Mouse (Mus musculus) midbrain, postnatal 0 days (tissue): ENCODE results near the gene Ube2l6. TPM values are rescaled to one million over a fixed set of nuclear protein-coding genes. Genes with fewer than 3 reads are reported as not detected.

ENCODE experiments used
- ATAC-seq: fragments of 200-750 bp; cut with Nextera tagmentation; 2 replicates; pipeline ENCODE4 v1.8.0; 2017; ENCODE audit warnings: moderate number of reproducible peaks, mild to moderate bottlenecking, moderate TSS enrichment, moderate library complexity; ENCODE audit not compliant: low FRiP score
- DNase-seq: peaks from one replicate; pipeline ENCODE4 v3.0.0-alpha.2; 2015; ENCODE audit warnings: low spot score
- H3K27ac ChIP-seq: fragments of 300-500 bp; sonication (generic); 2 replicates; pipeline ENCODE4 v1.5.1; 2014; ENCODE audit warnings: low read depth, mild to moderate bottlenecking, low read length, mixed read lengths
- H3K27me3 ChIP-seq: fragments of 300-500 bp; sonication (generic); 2 replicates; pipeline ENCODE4 v1.6.1; 2014; ENCODE audit warnings: low read length, control low read depth, mixed read lengths; ENCODE audit not compliant: insufficient read depth
- H3K36me3 ChIP-seq: fragments of 300-500 bp; sonication (generic); 2 replicates; pipeline ENCODE4 v1.6.1; 2014; ENCODE audit warnings: low read length, control low read depth, mixed read lengths; ENCODE audit not compliant: insufficient read depth
- H3K4me1 ChIP-seq: fragments of 300-500 bp; sonication (generic); 2 replicates; pipeline ENCODE4 v1.6.1; 2014; ENCODE audit warnings: mild to moderate bottlenecking, control low read depth, antibody characterized with exemption, low read length, mixed read lengths; ENCODE audit not compliant: insufficient read depth
- H3K4me2 ChIP-seq: fragments of 300-500 bp; sonication (generic); 2 replicates; pipeline ENCODE4 v1.6.1; 2014; ENCODE audit warnings: low read depth, mild to moderate bottlenecking, low read length, mixed read lengths; ENCODE audit not compliant: poor library complexity, severe bottlenecking
- H3K4me3 ChIP-seq: fragments of 300-500 bp; sonication (generic); 2 replicates; pipeline ENCODE4 v1.5.1; 2014; ENCODE audit warnings: low read depth, mild to moderate bottlenecking, low read length, moderate library complexity
- H3K9ac ChIP-seq: fragments of 300-500 bp; sonication (generic); replicated peaks from 2 replicates; pipeline ENCODE4 v1.6.1; 2014; ENCODE audit warnings: mild to moderate bottlenecking, low read length, moderate library complexity, mixed read lengths; ENCODE audit not compliant: poor library complexity, severe bottlenecking
- H3K9me3 ChIP-seq: fragments of 300-500 bp; sonication (generic); 2 replicates; pipeline ENCODE4 v1.6.1; 2016; ENCODE audit warnings: low read length, control low read depth
- CTCF ChIP-seq: IDR thresholded peaks from 2 replicates; pipeline ENCODE4 v1.5.1; 2016; ENCODE audit warnings: antibody characterized with exemption, mild to moderate bottlenecking
- WGBS: fragments of 180-500 bp; shearing (Covaris S2); extraction: QIAGEN DNeasy Blood & Tissue Kit; methylation state at CpG from one replicate; pipeline ENCODE4 v1.1.7; 2014; 5-methylcytosine and 5-hydroxymethylcytosine counted together
- polyA plus RNA-seq: library from polyadenylated mRNA; unstranded; fragments of >200 nt; fragmentation: Nextera tagmentation; extraction: Ambion mirVana; gene quantifications from 2 replicates; pipeline ENCODE4 v1.2.1, GENCODE M21; 2015
- total RNA-seq: library from RNA; depleted of rRNA; stranded (reverse); fragments of >200 nt; gene quantifications from 2 replicates; pipeline ENCODE4 v1.2.3, GENCODE M21; 2014

Gene Ube2l6
- total and polyA plus RNA-seq, 2 experiments from 2014 or later = 14.0 to 15.1 TPM

DNA sequence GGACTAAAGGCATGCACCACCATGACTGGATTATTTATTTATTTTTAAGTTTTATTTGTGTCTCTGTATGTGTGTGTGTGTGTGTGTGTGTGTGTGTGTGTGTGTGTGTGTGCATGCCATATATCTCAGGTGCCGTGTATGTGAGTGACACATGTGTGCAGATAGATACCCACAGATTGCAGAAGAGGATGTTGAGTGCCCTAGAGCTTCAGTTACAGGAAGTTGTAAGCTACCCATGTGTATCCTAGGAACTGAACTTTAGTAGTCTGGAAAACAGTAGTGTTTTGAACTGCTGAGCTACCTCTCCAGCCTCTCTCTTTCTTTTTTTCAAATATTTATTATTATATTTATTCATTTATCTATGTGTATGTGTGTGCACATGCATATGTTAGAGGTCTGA lies 15.3 kb upstream of the Ube2l6 start:
- no peaks in the 10 kb centered on the region for H3K27me3 ChIP-seq
- no peaks in the 10 kb centered on the region for H3K36me3 ChIP-seq
- no peak overlapping the region for H3K4me3 ChIP-seq
- H3K4me2 ChIP-seq = no peak overlapping the region
- no peaks in the 10 kb centered on the region for H3K9me3 ChIP-seq
- 100% methylated on average over 1 of the region's 1 CpGs for WGBS
- no peak overlapping the region for H3K9ac ChIP-seq
- no peak overlapping the region for H3K27ac ChIP-seq
- no peaks in the 10 kb centered on the region for H3K4me1 ChIP-seq
- no peak for ATAC-seq
- TF ChIP-seq CTCF = no peak
- no peak for DNase-seq

- no peaks in the 10 kb centered on the region for H3K4me1 ChIP-seq
- H3K4me3 ChIP-seq = no peak overlapping the region
- H3K27me3 ChIP-seq = no peaks in the 10 kb centered on the region
- H3K4me2 ChIP-seq = no peak overlapping the region
- no peaks in the 10 kb centered on the region for H3K36me3 ChIP-seq
- WGBS = 85% methylated on average over 3 of the region's 3 CpGs
- no peaks in the 10 kb centered on the region for H3K9me3 ChIP-seq
- ATAC-seq (no peak), DNase-seq (no peak)
- no peak overlapping the region for H3K9ac ChIP-seq
- TF ChIP-seq CTCF = no peak
- H3K27ac ChIP-seq = no peak overlapping the region
Measured at GRCm38 (mm10) chr2:84783840-84784566, 14.6 kb upstream of the Ube2l6 start.

DNA sequence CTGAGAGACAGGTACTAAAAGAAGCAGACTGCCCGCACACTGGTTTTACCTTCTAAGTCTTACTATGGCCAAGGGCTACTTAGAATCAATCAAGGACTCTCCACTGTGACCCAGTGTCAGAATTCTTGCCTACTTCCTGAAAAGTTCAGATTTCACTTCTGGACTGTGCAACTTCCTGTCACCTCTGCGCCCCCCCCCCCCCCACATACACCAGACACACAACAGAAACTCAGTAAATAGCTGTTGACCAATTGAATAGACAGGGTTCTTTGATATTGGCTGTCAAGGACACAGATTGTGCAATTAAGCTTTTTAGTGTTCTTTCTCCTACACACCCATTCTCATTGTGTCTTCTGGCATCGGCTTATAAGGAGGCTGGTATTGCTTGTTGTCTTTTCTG lies 10.3 kb upstream of the Ube2l6 start:
- Histone ChIP-seq H3K27ac (no peak overlapping the region), H3K9me3 (no peaks in the 10 kb centered on the region), H3K4me3 (no peak overlapping the region), H3K36me3 (no peaks in the 10 kb centered on the region), H3K4me1 (no peaks in the 10 kb centered on the region), H3K4me2 (no peak overlapping the region), H3K9ac (no peak overlapping the region), H3K27me3 (no peaks in the 10 kb centered on the region)
- DNase-seq (no peak), ATAC-seq (no peak)
- WGBS = 85% methylated on average over 3 of the region's 3 CpGs
- TF ChIP-seq CTCF = no peak

- no peaks in the 10 kb centered on the region for H3K27me3 ChIP-seq
- WGBS = 61% methylated on average over 9 of the region's 9 CpGs
- no peaks in the 10 kb centered on the region for H3K36me3 ChIP-seq
- H3K4me1 ChIP-seq = no peaks in the 10 kb centered on the region
- TF ChIP-seq CTCF = no peak
- H3K9me3 ChIP-seq = no peaks in the 10 kb centered on the region
- no peak overlapping the region for H3K4me2 ChIP-seq
- H3K9ac ChIP-seq = 0 out of 2 replicates have a peak overlapping the region, but pooled peaks have one; percentile 13
- H3K27ac ChIP-seq = no peak overlapping the region
- ATAC-seq (no peak), DNase-seq (no peak)
- no peak overlapping the region for H3K4me3 ChIP-seq
Measured at GRCm38 (mm10) chr2:84790418-84790817, 8.2 kb upstream of the Ube2l6 start.

- ATAC-seq (no peak), DNase-seq (no peak)
- no peak for TF ChIP-seq CTCF
- H3K36me3 ChIP-seq = no peaks in the 10 kb centered on the region
- 81% methylated on average over 3 of the region's 3 CpGs for WGBS
- H3K4me1 ChIP-seq = no peaks in the 10 kb centered on the region
- H3K4me2 ChIP-seq = no peak overlapping the region
- no peak overlapping the region for H3K9ac ChIP-seq
- no peaks in the 10 kb centered on the region for H3K27me3 ChIP-seq
- no peak overlapping the region for H3K27ac ChIP-seq
- H3K4me3 ChIP-seq = no peak overlapping the region
- H3K9me3 ChIP-seq = no peaks in the 10 kb centered on the region
Measured at GRCm38 (mm10) chr2:84792516-84792915, 6.1 kb upstream of the Ube2l6 start.

GRCm38 (mm10) chr2:84793154-84793553 lies 5.5 kb upstream of the Ube2l6 start:
- no peak overlapping the region for H3K9ac ChIP-seq
- H3K27me3 ChIP-seq = no peaks in the 10 kb centered on the region
- H3K4me3 ChIP-seq = no peak overlapping the region
- no peaks in the 10 kb centered on the region for H3K4me1 ChIP-seq
- no peak for ATAC-seq
- H3K27ac ChIP-seq = no peak overlapping the region
- WGBS = 86% methylated on average over 3 of the region's 3 CpGs
- no peak overlapping the region for H3K4me2 ChIP-seq
- no peak for TF ChIP-seq CTCF
- DNase-seq = no peak
- H3K9me3 ChIP-seq = no peaks in the 10 kb centered on the region
- H3K36me3 ChIP-seq = no peaks in the 10 kb centered on the region
